Mouse (Mus musculus) kidney, adult 8-10 months (tissue): ENCODE results near the gene Slc12a3.
A peak's percentile ranks its signal among the peaks of the same experiment; 100 is the strongest.

Experiments used
- DNase-seq, 2 experiments: peaks; one replicate each; pipeline ENCODE4 v3.0.0; 2022

Slc12a3 gene

GRCm38 (mm10) chr8:94328932-94329728 lies at the start of gene Slc12a3:
Gene Slc12a3, plus strand, starts transcription at chr8:94329201.
- peak; percentile 53 to 69 for DNase-seq

GRCm38 (mm10) chr8:94280001-94280613 lies 48.9 kb upstream of the Slc12a3 start:
- no peak for DNase-seq

- DNase-seq, result no peak
These were observed 46.5 kb upstream of the Slc12a3 start for GRCm38 (mm10) chr8:94282453-94282985.

GRCm38 (mm10) chr8:94284204-94284603 lies 44.8 kb upstream of the Slc12a3 start:
- peak; percentile 33 to 43 for DNase-seq

- DNase-seq, result no peak
These were observed 38.4 kb upstream of the Slc12a3 start for GRCm38 (mm10) chr8:94290606-94291005.

GRCm38 (mm10) chr8:94292072-94292471 lies 36.9 kb upstream of the Slc12a3 start:
- peak; percentile 75 to 83 for DNase-seq

GRCm38 (mm10) chr8:94292626-94293025 lies 36.4 kb upstream of the Slc12a3 start:
- DNase-seq, result peak; percentile 39 to 73

GRCm38 (mm10) chr8:94295687-94296086 lies 33.3 kb upstream of the Slc12a3 start:
- DNase-seq, result no peak

GRCm38 (mm10) chr8:94296312-94296991 lies 32.5 kb upstream of the Slc12a3 start:
- DNase-seq, result no peak

- DNase-seq, result no peak
These were observed 31.9 kb upstream of the Slc12a3 start for GRCm38 (mm10) chr8:94297101-94297500.

GRCm38 (mm10) chr8:94300809-94301208 lies 28.2 kb upstream of the Slc12a3 start:
- DNase-seq, result no peak

GRCm38 (mm10) chr8:94304412-94304811 lies 24.6 kb upstream of the Slc12a3 start:
- no peak for DNase-seq

- DNase-seq, result peak in 1 of 2 experiments; percentile 15
These were observed 21.9 kb upstream of the Slc12a3 start for GRCm38 (mm10) chr8:94306989-94307513.

- no peak for DNase-seq
These were observed 21.3 kb upstream of the Slc12a3 start for GRCm38 (mm10) chr8:94307652-94308051.

- DNase-seq, result no peak
These were observed 14.9 kb upstream of the Slc12a3 start for GRCm38 (mm10) chr8:94314069-94314468.

GRCm38 (mm10) chr8:94317249-94317648 lies 11.8 kb upstream of the Slc12a3 start:
- DNase-seq, result no peak

GRCm38 (mm10) chr8:94317691-94318090 lies 11.3 kb upstream of the Slc12a3 start:
- DNase-seq, result no peak

- no peak for DNase-seq
These were observed 9.0 kb upstream of the Slc12a3 start for GRCm38 (mm10) chr8:94320036-94320435.

- DNase-seq, result no peak
These were observed 6.9 kb upstream of the Slc12a3 start for GRCm38 (mm10) chr8:94322083-94322482.

- no peak for DNase-seq
These were observed 6.0 kb upstream of the Slc12a3 start for GRCm38 (mm10) chr8:94323041-94323440.

- DNase-seq, result no peak
These were observed 4.9 kb upstream of the Slc12a3 start for GRCm38 (mm10) chr8:94324071-94324470.

GRCm38 (mm10) chr8:94326016-94326415 lies 3.0 kb upstream of the Slc12a3 start:
- DNase-seq, result peak; percentile 52 to 78

GRCm38 (mm10) chr8:94330733-94331132 lies 1.7 kb downstream of the Slc12a3 start:
- DNase-seq, result no peak
